Mouse (Mus musculus) liver, embryonic 12.5 days (tissue): Measurements from ENCODE around the gene Shank1. TPM values are rescaled to one million over a fixed set of nuclear protein-coding genes. Genes with fewer than 3 reads are reported as not detected.

ENCODE experiments used
- ATAC-seq: fragments of 200-750 bp; cut with Nextera tagmentation; 2 replicates; pipeline ENCODE4 v1.8.0; 2017; ENCODE audit warnings: moderate number of reproducible peaks, mild to moderate bottlenecking, moderate library complexity
- H3K27ac ChIP-seq: fragments of 300-500 bp; sonication (generic); 2 replicates; pipeline ENCODE4 v1.5.1; 2016; ENCODE audit warnings: mild to moderate bottlenecking
- H3K27me3 ChIP-seq: fragments of 300-500 bp; sonication (generic); replicated peaks from 2 replicates; pipeline ENCODE4 v1.6.1; 2016; ENCODE audit warnings: mild to moderate bottlenecking, moderate library complexity
- H3K36me3 ChIP-seq: fragments of 300-500 bp; sonication (generic); 2 replicates; pipeline ENCODE4 v1.6.1; 2016; ENCODE audit warnings: mild to moderate bottlenecking, moderate library complexity
- H3K4me1 ChIP-seq: fragments of 300-500 bp; sonication (generic); 2 replicates; pipeline ENCODE4 v1.6.1; 2016
- H3K4me2 ChIP-seq: fragments of 300-500 bp; sonication (generic); 2 replicates; pipeline ENCODE4 v1.6.1; 2016; ENCODE audit warnings: mild to moderate bottlenecking, moderate library complexity
- H3K4me3 ChIP-seq: fragments of 300-500 bp; sonication (generic); 2 replicates; pipeline ENCODE4 v1.5.1; 2016; ENCODE audit warnings: mild to moderate bottlenecking, moderate library complexity
- H3K9ac ChIP-seq: fragments of 300-500 bp; sonication (generic); 2 replicates; pipeline ENCODE4 v1.6.1; 2016; ENCODE audit warnings: mild to moderate bottlenecking, moderate library complexity
- H3K9me3 ChIP-seq: fragments of 300-500 bp; sonication (generic); replicated peaks from 2 replicates; pipeline ENCODE4 v1.6.1; 2016; ENCODE audit warnings: mild to moderate bottlenecking, moderate library complexity
- whole genome bisulfite sequencing: fragments of 180-500 bp; shearing (Covaris S2); methylation state at CpG from one replicate; pipeline ENCODE4 v1.1.7; 2016; ENCODE audit not compliant: insufficient replicate concordance; 5-methylcytosine and 5-hydroxymethylcytosine counted together
- polyA plus RNA-seq: library from polyadenylated mRNA; unstranded; fragments of >200 nt; fragmentation: Nextera tagmentation; extraction: Ambion mirVana; gene quantifications from 2 replicates; pipeline ENCODE4 v1.2.1, GENCODE M21; 2016

The Shank1 gene
- polyA plus RNA-seq = 0.10 and 0.18 TPM in 2 replicates

DNA sequence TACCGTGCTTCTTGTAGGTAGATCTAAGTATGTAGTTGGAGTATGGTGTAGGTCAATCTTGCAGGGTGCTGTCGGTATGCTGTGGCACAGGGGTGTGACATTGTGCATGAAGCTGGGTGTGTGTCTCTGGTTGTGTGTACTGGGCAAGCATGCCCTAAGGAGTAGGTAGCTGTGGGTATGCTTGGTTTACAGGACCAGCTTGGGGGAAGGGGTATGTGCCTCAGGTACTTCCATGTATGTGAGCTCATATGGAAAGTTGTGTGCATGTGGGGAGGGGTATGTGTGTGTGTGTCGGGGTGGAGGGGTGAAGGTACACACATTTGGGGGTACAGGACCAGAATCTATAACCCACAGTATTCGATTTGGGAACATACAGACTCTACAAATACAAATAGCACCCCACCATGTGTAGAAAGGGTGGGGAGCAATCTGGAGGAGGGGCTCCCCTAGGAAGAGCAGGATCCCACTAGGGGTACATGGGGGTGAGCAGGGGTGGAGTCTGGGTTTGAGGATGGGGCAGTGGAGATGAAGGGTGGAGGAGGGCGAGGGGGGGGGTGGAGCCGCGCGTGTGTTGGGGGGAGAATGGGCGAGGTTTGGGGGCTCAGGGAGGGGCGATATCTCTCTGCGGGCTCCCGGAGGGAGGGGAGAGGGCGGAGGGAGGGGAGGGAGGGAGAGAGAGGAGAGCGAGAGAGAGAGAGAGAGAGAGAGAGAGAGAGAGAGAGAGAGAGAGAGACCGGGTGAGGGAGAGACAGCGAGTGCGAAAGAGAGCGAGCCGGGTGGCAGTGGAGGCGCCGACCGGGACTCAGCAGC is at the start of gene Shank1:
Gene Shank1, plus strand, starts transcription at position 779 of the 810 bp plus-strand sequence.
- no peak for ATAC-seq
- Histone ChIP-seq H3K27me3 (peaks cover 86% of the 10 kb centered on the region), H3K27ac (no peak within 1 kb of the TSS), H3K4me3 (peak within 1 kb of the TSS; percentile 37), H3K4me1 (peaks cover 28% of the 10 kb centered on the region), H3K4me2 (peak within 1 kb of the TSS; percentile 63), H3K36me3 (no peaks in the 10 kb centered on the region), H3K9ac (no peak within 1 kb of the TSS), H3K9me3 (no peaks in the 10 kb centered on the region)
- WGBS = 8% methylated on average over 21 of the region's 22 CpGs

DNA sequence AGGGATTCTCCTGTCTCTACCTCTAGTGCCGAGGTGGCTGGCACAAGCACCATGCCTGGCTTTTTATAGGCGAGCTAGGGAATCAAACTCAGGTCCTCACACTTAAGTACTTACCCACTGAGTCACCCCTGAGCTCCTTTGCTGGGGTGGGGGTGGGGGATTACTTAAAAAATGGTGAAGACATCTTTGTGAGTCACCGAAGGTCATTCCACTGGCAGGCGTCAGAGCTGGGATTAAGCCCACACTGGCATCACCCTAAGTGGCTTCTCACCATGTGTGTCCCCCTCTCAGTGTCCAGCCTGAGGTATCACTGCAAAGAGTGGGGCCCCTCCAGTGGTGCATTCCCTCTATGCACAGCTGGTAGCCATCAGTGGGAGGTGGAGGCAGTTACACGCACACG is 49.6 kb upstream of the Shank1 start:
- WGBS = 58% methylated on average over 6 of the region's 6 CpGs
- H3K4me2 ChIP-seq = no peak overlapping the region
- peaks cover 52% of the 10 kb centered on the region for H3K27me3 ChIP-seq
- H3K9ac ChIP-seq = no peak overlapping the region
- peaks cover 6% of the 10 kb centered on the region for H3K4me1 ChIP-seq
- H3K27ac ChIP-seq = no peak overlapping the region
- H3K9me3 ChIP-seq = no peaks in the 10 kb centered on the region
- H3K4me3 ChIP-seq = no peak overlapping the region
- H3K36me3 ChIP-seq = no peaks in the 10 kb centered on the region
- ATAC-seq = no peak

DNA sequence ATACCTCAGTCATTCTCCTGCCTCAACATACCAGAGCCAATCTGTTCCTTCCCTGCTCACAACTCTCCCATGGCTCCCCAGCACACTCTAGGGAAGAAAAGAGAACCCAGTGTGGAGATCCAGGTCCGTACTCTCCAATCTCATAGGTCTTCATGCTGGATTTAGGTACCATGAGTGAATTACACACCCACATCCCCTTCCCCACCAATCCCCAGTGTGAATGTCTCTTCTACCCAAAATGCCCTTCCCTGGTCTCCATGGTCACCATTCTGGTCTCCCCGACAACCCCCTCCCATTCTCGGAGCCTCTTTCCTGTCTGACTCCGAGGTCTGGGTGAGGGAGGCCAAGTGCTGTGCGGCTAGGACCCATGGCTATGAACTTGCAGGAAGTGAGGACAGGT is 48.9 kb upstream of the Shank1 start, which contains the start of gene Gm15517:
Gene Gm15517, plus strand, starts transcription at position 301 of the 400 bp plus-strand sequence.
- Histone ChIP-seq H3K27me3 (peaks cover 57% of the 10 kb centered on the region), H3K27ac (no peak within 1 kb of the TSS), H3K4me3 (no peak within 1 kb of the TSS), H3K36me3 (no peaks in the 10 kb centered on the region), H3K4me2 (no peak within 1 kb of the TSS), H3K9ac (no peak within 1 kb of the TSS), H3K4me1 (peaks cover 6% of the 10 kb centered on the region), H3K9me3 (no peaks in the 10 kb centered on the region)
- whole genome bisulfite sequencing = 40% methylated on average over 5 of the region's 5 CpGs
- ATAC-seq = no peak

DNA sequence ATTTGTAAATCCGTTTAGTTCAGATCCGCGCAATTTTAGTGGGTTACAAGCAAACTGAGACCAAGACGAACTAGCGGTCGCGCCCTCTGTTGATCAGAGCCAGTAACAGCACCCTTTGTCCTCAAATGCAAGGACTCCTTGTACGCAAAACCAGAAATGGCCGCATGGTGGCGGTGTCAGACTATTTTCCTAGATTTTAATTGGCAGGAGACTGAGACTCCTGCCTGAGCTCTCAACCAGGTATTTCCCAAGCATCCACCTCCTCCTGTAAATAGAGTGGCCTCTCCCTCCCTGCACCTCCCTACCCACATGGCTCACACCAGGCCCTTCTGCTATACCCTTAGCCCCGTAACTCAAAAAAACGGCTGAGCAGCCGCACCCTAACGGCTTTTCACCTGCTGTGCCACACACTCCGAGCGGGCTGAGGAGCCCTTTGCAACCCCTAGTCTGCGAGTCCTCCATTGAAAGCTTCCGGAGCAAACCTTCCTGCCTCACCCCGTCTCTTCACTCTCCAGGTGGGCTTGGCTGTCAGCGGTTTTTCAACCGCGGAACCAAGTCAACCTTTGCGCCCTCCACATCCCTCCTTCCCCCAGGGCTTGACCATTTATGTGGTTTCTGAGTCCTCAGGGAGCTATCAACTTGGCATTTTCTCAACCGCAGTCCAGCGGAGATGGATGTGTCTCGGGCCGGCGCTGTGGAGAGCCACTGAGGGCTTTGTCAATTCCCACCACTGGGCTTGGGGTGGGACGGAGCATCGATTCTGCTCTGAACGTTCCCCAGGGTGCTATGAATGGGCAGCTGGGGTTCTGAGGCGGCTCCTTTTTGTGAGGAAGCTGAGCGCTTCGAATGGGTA is 47.0 kb upstream of the Shank1 start:
- no peak overlapping the region for H3K9ac ChIP-seq
- ATAC-seq = peak; percentile 27; the same call in 1 of the 2 replicates
- H3K4me2 ChIP-seq = peak overlapping the region; percentile 41
- H3K4me3 ChIP-seq = no peak overlapping the region; the same call in 1 of the 2 replicates
- WGBS = 4% methylated on average over 34 of the region's 34 CpGs
- no peaks in the 10 kb centered on the region for H3K9me3 ChIP-seq
- peaks cover 73% of the 10 kb centered on the region for H3K27me3 ChIP-seq
- peaks cover 6% of the 10 kb centered on the region for H3K4me1 ChIP-seq
- no peaks in the 10 kb centered on the region for H3K36me3 ChIP-seq
- no peak overlapping the region for H3K27ac ChIP-seq

DNA sequence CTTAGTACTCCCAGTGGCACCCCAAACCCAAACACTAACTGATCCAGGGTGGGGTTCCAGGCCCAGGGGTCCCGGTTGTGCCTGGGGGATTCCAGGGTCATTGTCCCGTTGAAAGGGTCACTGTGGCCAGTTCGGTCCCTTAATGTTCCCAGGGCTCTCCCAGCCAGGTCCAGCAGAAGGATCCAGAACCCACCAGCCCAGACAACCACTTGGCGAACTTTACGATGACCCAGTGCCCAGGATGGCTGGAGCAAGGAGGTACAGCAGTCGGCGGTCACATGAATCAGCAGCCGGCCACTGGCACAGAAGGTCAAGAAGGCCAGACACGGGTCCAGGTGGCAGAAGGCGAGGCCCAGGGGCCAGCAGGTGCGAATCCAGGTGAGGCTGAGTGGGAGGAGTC is 41.9 kb upstream of the Shank1 start:
- H3K27ac ChIP-seq = no peak overlapping the region
- peaks cover 59% of the 10 kb centered on the region for H3K27me3 ChIP-seq
- H3K4me1 ChIP-seq = peaks cover 3% of the 10 kb centered on the region
- H3K4me3 ChIP-seq = no peak overlapping the region
- H3K9ac ChIP-seq = no peak overlapping the region
- ATAC-seq = no peak
- H3K4me2 ChIP-seq = no peak overlapping the region
- H3K36me3 ChIP-seq = no peaks in the 10 kb centered on the region
- H3K9me3 ChIP-seq = no peaks in the 10 kb centered on the region
- 68% methylated on average over 11 of the region's 11 CpGs for WGBS

DNA sequence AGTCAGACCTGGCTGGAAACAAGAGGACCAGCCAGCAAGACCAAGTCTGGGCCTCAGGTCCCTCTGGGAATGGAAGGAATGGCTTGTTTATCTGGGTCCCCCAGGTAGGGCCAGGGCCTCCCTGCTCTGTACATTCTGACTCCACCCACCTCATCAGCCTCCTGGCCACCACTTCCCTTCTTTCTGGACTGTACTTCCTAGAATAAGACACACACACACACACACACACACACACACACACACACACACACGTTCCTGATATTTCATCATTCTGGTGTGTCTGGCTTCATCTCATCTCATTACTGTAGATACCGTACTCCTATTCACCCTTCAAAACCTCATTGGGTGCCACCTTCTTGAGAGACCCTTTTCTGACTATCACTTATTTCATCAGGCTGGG is 40.7 kb upstream of the Shank1 start:
- no peak overlapping the region for H3K27ac ChIP-seq
- 54% methylated on average over 2 of the region's 2 CpGs for WGBS
- H3K4me1 ChIP-seq = no peaks in the 10 kb centered on the region
- H3K36me3 ChIP-seq = no peaks in the 10 kb centered on the region
- no peak overlapping the region for H3K4me3 ChIP-seq
- H3K9me3 ChIP-seq = no peaks in the 10 kb centered on the region
- H3K4me2 ChIP-seq = no peak overlapping the region
- no peak for ATAC-seq
- peaks cover 59% of the 10 kb centered on the region for H3K27me3 ChIP-seq
- no peak overlapping the region for H3K9ac ChIP-seq

DNA sequence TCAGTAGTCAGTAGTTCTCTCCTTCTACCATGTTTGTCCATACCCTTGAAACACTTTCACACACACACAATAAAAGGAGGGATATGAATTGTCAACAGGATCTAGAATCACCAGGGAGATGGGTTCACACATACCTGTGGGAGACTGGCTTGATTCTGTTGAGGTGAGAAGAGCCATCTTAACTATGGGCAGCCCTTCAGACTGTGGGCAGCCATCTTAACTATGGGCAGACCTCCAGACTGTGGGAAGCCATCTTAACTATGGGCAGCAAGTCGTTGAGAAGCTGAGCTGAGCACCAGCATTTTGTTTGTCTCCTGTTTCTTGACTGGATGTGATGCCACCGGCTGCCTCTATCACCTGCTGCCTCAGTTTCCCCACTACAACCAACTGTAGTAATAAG is 38.7 kb upstream of the Shank1 start:
- 44% methylated on average over 2 of the region's 2 CpGs for WGBS
- Histone ChIP-seq H3K27ac (no peak overlapping the region), H3K27me3 (peaks cover 60% of the 10 kb centered on the region), H3K36me3 (no peaks in the 10 kb centered on the region), H3K4me3 (no peak overlapping the region), H3K4me2 (no peak overlapping the region), H3K9me3 (no peaks in the 10 kb centered on the region), H3K4me1 (no peaks in the 10 kb centered on the region), H3K9ac (no peak overlapping the region)
- ATAC-seq = no peak

DNA sequence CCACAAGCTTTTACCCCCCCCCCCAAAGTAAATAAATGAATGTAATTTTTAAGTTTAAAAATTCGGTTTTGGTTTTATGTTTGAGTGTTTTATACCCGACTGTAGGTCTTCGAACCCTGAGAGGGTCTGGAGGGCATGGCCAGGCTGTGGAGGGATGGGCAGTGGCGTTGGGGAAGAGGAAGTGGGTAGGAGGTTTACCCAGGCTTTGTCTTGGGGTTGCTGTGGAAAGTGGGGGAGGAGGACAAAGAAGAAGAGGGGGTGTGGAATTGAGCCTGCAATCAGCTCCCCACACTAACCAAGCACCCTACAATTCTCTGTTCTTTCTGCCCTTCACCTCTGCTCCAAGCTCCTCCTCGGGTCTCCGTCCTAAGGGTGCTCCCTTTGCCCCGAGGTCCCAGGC is 37.5 kb upstream of the Shank1 start:
- Histone ChIP-seq H3K4me1 (no peaks in the 10 kb centered on the region), H3K9me3 (no peaks in the 10 kb centered on the region), H3K9ac (no peak overlapping the region), H3K27ac (no peak overlapping the region), H3K4me3 (no peak overlapping the region), H3K27me3 (peaks cover 50% of the 10 kb centered on the region), H3K36me3 (no peaks in the 10 kb centered on the region), H3K4me2 (no peak overlapping the region)
- 68% methylated on average over 7 of the region's 7 CpGs for WGBS
- ATAC-seq = no peak

DNA sequence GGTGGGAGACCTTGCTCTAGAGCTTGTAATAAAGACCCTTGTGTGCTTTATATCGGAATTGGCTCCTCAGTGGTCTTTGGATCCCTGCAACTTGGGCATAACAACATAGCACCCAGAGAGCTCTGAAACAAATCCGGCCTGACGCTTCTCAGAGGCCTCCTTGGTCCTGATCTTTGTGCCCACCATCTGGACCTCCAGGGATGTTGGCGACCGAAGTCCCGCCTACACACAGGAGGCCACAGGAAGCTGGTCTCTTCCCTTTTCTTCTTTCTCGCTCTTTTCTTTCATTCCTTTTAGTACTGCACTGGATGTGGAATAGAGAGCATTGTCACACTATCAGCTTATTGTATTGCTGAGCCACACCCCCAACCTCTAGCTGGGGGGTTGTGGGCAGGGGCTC is 36.6 kb upstream of the Shank1 start:
- Histone ChIP-seq H3K27ac (no peak overlapping the region), H3K36me3 (no peaks in the 10 kb centered on the region), H3K4me2 (no peak overlapping the region), H3K27me3 (peaks cover 41% of the 10 kb centered on the region), H3K4me3 (no peak overlapping the region), H3K4me1 (no peaks in the 10 kb centered on the region), H3K9ac (no peak overlapping the region), H3K9me3 (no peaks in the 10 kb centered on the region)
- no peak for ATAC-seq
- 53% methylated on average over 7 of the region's 7 CpGs for WGBS

DNA sequence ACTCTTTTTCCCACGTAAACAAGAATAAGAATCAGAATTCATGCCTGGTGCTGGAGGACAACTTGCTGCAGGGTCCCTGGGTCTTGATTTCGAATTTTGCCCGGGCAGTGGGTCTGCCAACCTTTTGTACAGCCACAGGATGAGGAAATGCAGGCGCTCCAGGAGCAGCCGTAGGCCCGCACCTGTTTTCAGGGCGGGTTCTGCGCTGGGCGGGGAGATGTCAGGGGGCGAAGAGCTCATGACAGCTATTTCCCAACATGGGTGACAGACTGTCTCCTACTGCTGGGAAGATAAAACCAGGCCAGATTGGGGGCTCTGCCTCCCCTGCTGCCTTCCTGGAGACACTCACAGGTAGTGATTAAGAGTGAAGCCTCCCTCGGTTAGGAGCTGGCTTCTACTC is 36.0 kb upstream of the Shank1 start:
- 32% methylated on average over 11 of the region's 11 CpGs for WGBS
- Histone ChIP-seq H3K4me3 (no peak overlapping the region), H3K4me1 (no peaks in the 10 kb centered on the region), H3K9ac (no peak overlapping the region), H3K9me3 (no peaks in the 10 kb centered on the region), H3K4me2 (no peak overlapping the region), H3K36me3 (no peaks in the 10 kb centered on the region), H3K27me3 (peaks cover 44% of the 10 kb centered on the region), H3K27ac (no peak overlapping the region)
- no peak for ATAC-seq

DNA sequence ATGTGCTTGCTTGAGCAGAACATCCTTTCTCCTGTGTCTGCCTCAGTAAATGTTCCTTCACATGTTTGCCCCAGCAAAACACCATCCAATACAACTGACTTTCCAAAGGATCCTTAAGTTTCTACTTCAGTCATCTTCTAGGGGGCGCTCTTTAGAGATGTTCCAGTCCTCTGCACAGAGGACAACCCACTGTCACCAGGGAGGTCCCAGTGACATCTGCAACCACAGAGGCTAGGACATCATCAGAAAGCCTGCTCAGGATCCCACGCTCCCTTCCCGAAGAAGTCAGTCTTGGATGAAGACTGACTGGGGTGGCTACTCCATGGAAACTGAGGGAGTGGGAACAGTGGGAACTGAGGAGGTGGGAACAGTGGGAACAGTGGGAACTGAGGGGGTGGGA is 34.5 kb upstream of the Shank1 start:
- H3K4me2 ChIP-seq = no peak overlapping the region
- 61% methylated on average over 3 of the region's 3 CpGs for WGBS

More for the DNA sequence above, 34.5 kb upstream of the Shank1 start:
- peaks cover 49% of the 10 kb centered on the region for H3K27me3 ChIP-seq
- ATAC-seq = no peak
- no peak overlapping the region for H3K27ac ChIP-seq
- H3K36me3 ChIP-seq = no peaks in the 10 kb centered on the region
- no peak overlapping the region for H3K9ac ChIP-seq
- no peaks in the 10 kb centered on the region for H3K9me3 ChIP-seq
- no peak overlapping the region for H3K4me3 ChIP-seq
- H3K4me1 ChIP-seq = no peaks in the 10 kb centered on the region
